Mouse (Mus musculus) adrenal gland, adult 2 months (tissue): ENCODE results near the gene Gm45713. TPM values are rescaled to one million over a fixed set of nuclear protein-coding genes. Genes with fewer than 3 reads are reported as not detected.
"Not testable (repeated sequence)": the region's sequence is repeated elsewhere in the genome, so short reads cannot be mapped to it uniquely, and the experiment has no call there.

Source experiments
- DNase-seq: peaks from one replicate; pipeline ENCODE4 v3.0.0; 2021
- polyA plus RNA-seq: library from polyadenylated mRNA; depleted of rRNA; stranded (reverse); fragments of >200 nt; gene quantifications from 2 replicates; pipeline ENCODE4 v1.2.3, GENCODE M21; 2012
- total RNA-seq, 2 experiments: library from RNA; stranded (reverse); gene quantifications; 2 replicates each; pipeline ENCODE4 v1.2.3; 2021

Gm45713 gene
- total and polyA plus RNA-seq, 3 experiments, result 7.4 TPM; not detected in 2

GRCm38 (mm10) chr7:45095965-45096364, 40.1 kb downstream of the Gm45713 start:
- DNase-seq, result not testable (repeated sequence)

DNA sequence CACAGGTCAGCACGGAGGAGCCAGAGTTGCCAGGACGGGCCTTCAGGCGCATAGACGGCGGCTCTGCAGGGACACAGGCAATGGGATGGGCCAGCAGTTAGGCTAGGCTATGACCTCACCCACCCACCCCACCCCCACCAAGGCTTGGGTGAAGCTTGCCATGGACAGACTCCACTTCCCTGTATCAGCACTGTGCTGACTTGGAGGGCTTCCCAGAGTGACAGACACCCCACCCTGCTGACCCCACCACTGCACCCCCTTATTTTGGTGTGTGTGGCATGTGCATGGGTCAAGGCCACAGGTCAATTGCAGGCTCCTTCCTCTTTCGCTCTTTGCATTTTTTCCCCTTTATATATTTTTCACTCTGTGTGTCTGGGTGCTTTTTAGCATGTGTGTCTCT, 40.7 kb downstream of the Gm45713 start:
- no peak for DNase-seq

DNA sequence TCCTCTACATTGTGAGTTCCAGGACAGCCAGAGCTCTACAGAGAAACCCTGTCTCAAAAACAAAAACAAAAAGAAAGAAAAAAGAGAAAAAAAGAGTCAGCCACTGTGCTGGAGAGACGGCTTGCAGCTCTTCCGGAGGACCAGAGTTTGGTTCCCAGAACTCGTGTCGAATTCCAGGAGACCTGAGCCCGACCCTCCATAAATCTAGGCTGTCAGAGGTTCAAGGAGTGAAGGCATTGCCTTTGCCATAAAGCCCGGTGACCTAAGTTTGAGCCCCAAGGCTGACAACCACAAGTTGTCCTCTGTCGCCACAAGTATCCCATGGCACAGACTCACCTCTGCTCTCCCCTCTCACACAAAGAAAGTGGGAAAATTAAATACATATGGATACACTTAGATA, 41.9 kb downstream of the Gm45713 start:
- DNase-seq, result no peak

DNA sequence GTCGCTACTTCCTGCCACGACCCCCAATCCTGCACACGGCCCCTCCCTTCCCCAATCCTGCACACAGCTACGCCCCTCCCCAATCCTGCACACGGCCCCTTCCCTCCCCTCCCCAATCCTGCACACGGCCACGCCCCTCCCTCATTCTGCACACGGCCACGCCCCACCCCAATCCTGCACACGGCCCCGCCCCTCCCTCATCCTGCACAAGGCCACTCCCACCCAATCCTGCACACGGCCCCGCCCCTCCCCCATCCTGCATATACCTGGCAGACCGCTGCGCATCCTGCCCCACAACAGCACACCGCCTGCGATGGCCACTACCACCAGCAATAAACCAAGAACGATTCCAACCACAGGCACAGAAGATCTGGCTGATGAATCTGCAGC, 42.5 kb downstream of the Gm45713 start:
- no peak for DNase-seq

DNA sequence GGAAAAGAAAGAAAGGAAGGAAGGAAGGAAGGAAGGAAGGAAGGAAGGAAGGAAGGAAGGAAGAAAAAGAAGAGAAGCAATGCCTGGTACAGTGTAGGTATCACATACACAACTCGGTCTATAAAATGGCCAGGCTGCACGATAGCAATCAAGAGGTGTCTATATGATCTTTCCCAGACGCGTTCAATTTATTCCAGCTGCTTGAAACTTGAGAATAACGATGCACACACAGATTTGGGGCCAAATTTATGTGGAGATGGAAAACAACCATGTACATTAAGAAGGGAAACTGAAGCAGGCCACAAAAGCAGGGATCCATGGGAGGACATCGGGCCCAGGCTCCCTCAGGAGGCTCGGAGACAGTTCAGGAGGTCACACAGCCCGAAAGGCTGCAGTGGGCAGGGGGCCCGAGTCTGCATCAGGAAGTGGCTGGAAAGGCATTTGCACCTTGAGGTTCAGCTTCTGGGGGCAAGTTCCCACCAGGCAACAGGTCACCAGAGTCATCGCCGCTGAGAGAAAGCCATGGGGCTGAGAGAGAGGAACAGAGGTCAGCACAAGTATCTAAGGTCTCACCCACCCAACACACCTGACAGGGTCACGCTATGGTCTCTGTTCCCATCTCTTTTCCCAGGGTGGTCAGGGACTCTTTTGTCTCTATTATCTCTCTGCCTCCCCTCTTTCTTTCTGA, 43.1 kb downstream of the Gm45713 start:
- DNase-seq, result no peak

DNA sequence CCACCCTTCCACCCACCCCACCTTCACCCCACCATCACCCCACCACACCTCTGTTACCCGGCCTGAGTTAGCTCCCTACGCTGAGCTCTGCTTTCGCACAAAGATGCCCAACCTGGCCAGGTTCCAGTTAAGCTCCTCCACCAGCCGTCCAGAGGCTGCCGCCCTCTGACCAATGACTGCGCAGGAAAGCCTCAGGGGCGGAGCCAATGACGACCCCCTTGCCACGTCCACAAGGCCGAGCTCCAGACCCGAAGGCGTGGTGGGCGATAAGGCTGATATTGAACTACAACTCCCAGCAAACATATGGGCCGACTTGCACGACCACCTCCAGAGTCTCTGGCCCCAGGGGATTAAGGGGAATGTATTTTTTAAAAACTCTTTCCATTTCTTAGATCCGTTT, 44.0 kb downstream of the Gm45713 start, which contains the start of gene Rcn3:
Gene Rcn3 (minus strand): TSS at position 174 of the 400 bp plus-strand sequence.
- DNase-seq, result peak; percentile 80

DNA sequence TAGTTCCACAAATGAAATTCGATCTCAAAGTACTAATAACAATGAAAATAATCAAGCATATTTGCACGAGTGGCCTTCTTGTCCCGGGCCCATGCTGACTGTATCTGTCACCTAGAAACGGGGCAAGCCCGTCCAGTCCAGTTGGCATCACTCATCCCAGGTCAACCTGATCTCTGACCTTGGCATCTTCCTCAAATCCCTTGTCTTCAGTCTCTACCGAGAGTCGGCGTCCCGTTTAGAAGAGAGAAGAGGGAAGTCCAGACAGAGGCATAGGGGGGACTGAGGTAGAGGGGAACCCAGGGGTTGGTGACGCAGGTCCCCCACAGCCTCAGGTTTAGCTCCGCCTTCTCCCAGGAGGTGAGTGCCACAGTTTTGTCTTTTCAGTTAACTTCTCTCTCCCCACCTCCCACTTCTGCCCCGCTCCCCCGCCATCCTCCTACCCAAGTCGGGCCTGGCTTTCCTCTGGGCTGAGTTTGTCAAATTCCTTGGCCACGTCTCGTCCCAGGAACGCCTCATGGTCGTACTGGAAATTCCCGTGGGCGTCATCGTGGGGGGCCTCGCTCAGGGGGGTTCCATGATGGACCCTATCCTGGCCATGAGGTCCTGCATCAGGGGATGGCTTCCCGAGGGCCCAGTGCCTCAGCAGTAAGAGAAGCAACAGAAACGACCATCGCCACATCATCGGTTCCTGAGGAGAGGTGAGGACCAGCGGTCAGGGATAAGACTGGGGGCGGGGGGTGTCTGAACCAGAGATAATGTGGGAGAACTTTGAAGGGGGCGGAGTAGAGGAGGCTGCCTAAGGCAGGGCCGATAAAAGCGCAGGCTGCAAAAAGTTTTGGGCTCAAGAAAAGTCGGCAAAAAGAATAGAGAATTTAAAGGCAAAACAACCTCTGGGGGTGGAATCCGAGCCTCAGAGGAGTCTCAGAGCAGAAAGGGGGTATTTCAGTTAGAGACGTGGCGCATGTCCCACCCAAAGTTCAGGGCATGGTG, 44.7 kb downstream of the Gm45713 start:
- DNase-seq, result no peak

DNA sequence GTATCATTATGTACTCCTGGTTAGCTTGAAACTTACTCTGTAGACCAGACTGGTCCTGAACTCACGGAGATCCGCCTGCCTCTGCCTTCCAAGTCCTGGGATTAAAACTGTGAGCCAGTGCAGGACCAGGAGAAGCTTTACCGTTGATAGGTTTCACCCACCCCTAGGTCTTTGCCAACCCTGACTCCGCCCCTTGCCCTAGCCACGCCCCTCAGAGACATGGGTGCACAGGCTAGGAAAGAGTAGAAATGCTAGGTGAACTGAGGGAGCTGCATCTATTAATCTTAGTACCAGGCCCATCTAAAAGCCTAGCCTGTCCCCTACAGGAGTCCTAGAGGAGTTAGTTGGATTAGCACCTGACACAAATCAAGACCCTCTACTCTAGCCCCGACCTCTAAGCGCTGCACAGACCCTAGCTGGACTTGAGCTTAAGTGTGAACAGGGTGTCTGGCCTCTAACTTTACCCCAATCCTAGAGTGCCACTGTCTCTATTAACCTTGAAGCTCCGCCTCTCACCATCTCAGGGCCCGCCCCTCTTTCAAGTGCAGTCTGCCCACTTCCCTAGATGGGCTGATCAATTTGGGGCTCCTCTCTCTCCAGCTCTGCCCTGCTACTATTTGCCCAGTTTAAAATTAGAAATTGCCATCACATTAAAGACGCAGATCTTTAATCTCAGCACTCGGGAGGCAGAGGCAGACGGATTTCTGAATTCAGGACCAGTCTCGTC, 45.6 kb downstream of the Gm45713 start:
- no peak for DNase-seq

- no peak for DNase-seq
Observed at GRCm38 (mm10) chr7:45088597-45088996, 47.4 kb downstream of the Gm45713 start.

DNA sequence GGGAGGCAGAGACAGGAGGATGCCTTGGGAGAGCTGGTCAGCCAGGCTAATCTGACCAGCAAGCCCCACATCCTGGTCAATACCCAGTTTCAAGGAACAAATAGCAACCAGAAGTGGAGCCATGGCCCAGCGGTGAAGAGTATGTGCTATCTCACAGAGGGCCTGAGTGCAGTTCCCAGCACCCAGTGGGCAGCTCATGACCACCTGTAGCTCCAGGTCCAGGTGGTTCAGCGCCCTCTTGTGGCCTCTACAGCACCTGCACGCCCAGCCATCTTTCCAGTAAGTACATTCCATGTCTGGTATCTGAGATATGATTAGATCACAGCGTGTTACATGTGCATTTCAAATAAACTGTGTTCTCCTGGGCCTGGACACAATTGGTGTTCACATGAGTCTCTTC, 49.9 kb downstream of the Gm45713 start:
- no peak for DNase-seq

GRCm38 (mm10) chr7:45083300-45083890, 52.6 kb downstream of the Gm45713 start:
- no peak for DNase-seq

DNA sequence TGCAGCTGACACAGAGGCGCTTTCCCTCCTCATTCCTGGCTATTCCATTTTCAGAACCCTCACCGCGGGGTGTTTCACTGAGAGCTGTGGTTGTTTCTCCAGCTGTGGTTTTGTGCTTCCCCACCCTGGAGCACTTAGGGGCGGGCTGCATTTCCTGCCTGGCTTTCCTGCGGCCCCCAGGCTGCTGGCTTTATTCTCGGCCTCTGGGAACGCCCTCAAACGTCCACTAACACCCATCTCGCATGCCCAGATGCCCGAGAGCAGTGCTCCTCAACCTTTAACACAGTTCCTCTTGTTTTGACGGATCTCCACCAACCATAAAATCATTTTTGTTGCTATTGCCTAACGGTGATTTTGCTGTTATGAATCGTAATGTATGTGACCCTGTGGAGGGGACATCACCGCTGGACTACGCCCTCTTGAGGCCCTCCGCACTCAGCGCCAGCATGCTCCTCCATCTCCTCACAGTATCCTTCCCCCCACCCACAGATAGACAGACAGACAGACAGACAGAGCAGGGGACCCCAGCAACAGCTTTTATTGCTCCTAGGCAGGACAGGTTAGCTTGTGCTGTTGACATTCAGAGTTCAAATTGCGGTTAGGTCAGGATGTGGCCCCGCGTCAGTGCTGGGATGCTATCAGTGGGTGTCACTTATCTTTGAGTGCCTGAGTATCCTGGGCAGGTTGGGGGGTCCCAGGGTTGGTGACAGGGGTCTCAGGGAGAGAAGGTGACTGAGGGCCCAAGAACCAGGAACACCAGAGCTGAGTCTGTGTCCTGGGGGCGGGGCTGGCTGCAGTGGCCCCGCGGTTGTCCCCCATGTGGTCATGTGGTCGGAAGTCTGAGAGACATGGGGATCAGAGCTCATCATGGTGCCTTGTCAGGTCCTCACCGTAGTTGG, 53.4 kb downstream of the Gm45713 start:
- DNase-seq, result no peak

DNA sequence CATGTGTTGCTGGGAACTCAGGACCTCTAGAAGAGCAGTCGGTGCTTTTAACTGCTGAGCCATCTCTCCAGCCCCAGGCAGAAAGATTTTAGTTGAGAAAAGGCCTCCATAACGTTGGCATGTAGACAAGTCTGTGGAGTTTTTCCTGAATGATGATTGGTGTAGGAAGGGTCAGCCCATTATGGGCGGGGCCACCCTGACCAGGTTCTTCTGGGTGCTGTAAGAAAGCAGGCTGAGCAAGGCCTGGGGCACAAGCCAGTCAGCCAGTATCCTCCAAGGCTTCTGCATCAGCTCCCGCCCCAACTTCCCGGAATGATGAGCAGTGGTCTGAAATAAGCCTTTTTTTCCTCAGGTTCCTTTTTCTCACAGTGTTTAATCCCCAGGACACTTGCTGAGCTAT, 55.0 kb downstream of the Gm45713 start:
- DNase-seq, result no peak

DNA sequence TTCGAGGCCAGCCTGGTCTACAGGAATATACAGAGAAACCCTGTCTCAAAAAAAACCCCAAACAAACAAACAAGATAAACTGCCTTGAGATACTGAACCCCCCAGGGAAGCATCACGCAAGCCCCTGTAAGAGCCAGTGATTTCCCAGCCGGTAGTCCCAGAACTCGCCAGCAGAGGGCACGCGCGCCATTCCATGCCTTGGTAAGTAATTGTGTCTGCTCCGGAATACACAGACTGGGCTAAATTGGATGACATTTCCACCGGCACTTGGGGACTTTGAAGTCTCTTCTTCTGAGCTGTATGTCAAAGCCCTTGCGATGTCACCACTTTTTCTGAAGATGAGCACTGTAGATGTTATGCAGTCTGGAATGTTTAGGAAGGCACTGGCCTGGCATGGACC, 56.2 kb downstream of the Gm45713 start:
- peak; percentile 90 for DNase-seq

DNA sequence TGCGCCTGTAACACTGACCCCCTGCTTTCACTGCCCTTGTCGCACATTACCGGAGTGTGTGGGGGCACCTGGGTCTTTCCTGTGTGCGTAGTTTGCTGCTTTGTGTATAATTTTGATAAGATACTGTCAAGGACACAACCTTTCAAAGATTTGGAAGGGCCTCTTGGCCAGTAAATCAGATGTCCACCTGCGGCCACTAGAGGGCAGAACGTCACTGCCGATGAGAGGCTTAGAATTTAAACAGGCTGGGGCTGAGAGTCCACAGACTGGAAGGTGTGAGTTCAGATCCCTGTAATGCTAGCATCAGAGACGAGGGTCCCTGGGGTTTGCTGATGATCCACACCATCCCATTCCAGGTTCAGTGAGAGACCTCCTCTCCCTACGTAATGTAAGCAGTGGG, 57.5 kb downstream of the Gm45713 start:
- DNase-seq, result peak; percentile 85

GRCm38 (mm10) chr7:45077829-45078228, 58.2 kb downstream of the Gm45713 start:
- DNase-seq, result no peak

GRCm38 (mm10) chr7:45077322-45077721, 58.7 kb downstream of the Gm45713 start:
- DNase-seq, result no peak

DNA sequence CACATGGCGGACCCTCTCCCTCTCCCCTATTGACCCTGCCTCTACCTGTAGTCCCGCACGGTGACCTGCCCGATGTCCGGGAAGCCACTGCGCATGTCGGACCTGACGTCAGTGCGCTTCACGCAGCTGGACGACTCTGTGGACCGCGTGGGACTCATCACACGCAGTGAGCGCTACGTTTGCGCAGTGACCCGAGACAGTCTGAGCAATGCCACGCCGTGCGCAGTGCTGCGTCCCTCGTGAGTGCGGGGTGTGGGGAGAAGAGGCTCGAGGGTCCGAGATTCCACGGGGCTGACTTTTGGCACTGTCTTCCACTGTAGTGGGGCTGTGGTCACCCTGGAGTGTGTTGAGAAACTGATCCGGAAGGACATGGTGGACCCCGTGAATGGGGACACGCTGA, 59.5 kb downstream of the Gm45713 start:
- no peak for DNase-seq
